8 mouse cellular contexts compared by ENCODE assay signal in the genomic region with DNA sequence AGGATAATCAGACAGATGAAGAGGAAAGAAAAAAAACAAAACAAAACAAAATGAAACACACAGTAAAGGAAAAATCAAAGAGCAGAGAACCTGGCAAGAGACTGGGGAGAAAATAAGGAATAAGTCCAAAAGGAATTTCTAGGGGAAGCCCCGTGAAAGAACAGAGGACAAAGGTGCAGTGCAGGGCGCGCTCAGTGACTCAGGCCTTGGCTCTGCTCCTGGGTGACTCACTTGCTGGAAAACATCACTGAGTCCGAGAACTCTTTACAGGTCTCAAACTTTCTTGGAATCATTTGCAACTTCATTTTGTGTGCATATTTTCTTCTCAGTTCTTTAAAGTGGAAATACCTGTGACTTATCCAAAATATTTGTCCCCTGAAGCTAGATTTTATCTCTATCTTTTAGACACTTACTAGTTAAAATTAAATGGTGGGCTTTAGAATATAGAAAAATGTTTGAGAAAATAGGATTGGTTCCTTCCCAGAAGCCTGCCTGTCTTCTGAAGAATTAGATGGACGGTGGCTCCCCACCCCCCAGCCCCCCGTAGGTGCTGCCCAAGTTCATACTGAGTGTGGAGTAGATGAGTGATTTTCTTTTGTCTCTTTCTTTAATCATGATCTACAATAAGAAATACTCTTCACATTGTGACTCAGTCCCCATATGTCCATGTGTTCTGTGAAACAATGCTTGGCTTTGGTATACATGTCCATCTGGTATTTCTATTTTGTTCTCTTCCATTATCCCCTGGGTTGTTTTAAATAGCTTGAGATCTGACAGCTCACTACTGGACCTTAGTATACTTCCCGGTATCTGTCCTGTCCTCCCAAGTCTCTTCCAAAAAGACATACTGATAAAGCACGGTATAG.
A peak's percentile ranks its signal among the peaks of the same experiment; 100 is the strongest.
DNase-seq lines count a peak whose midpoint lies in the region; ATAC-seq and TF ChIP-seq lines count a peak whose summit lies in the region.

No protein-coding gene starts in this region.

- no peaks in the 10 kb centered on the region for H3K4me1 ChIP-seq in liver, embryonic 16.5 days (ENCODE audit: control insufficient read depth, low read depth, low read length)
- H3K4me1 ChIP-seq in liver, embryonic 11.5 days (replicated peaks; ENCODE audit: control insufficient read depth, insufficient read depth, low read length) = no peaks in the 10 kb centered on the region
- H3K4me1 ChIP-seq in hindbrain, embryonic 16.5 days (ENCODE audit: control insufficient read depth, insufficient read depth, low read depth, low read length) = peaks cover 7% of the 10 kb centered on the region
- peaks cover 18% of the 10 kb centered on the region for H3K4me1 ChIP-seq in midbrain, embryonic 11.5 days (ENCODE audit: control insufficient read depth, insufficient read depth, low read length)

- H3K36me3 ChIP-seq in liver, embryonic 16.5 days (ENCODE audit: control insufficient read depth, insufficient read depth) = no peaks in the 10 kb centered on the region
- H3K36me3 ChIP-seq in liver, embryonic 11.5 days (ENCODE audit: control insufficient read depth, insufficient read depth, low read length) = no peaks in the 10 kb centered on the region
- H3K36me3 ChIP-seq in hindbrain, embryonic 16.5 days (ENCODE audit: control insufficient read depth, insufficient read depth, low read length) = no peaks in the 10 kb centered on the region
- H3K36me3 ChIP-seq in midbrain, embryonic 11.5 days (ENCODE audit: control insufficient read depth, insufficient read depth, low read length) = no peaks in the 10 kb centered on the region

- no peak overlapping the region for H3K9ac ChIP-seq in liver, embryonic 16.5 days (ENCODE audit: low read depth, low read length)
- no peak overlapping the region for H3K9ac ChIP-seq in liver, embryonic 11.5 days (ENCODE audit: low read depth, low read length)
- no peak overlapping the region for H3K9ac ChIP-seq in hindbrain, embryonic 16.5 days (ENCODE audit: low read depth, low read length)
- H3K9ac ChIP-seq in midbrain, embryonic 11.5 days (ENCODE audit: low read length) = no peak overlapping the region

- no peak overlapping the region for H3K4me3 ChIP-seq in liver, embryonic 16.5 days (ENCODE audit: low read depth, low read length)
- no peak overlapping the region for H3K4me3 ChIP-seq in liver, embryonic 11.5 days (ENCODE audit: low read depth, low read length)
- H3K4me3 ChIP-seq in hindbrain, embryonic 16.5 days (ENCODE audit: low read length) = no peak overlapping the region
- H3K4me3 ChIP-seq in midbrain, embryonic 11.5 days (ENCODE audit: low read depth, low read length) = no peak overlapping the region

- H3K4me2 ChIP-seq in liver, embryonic 16.5 days (ENCODE audit: low read depth, low read length) = 0 out of 2 replicates have a peak overlapping the region, but pooled peaks have one; percentile 6
- H3K4me2 ChIP-seq in liver, embryonic 11.5 days = no peak overlapping the region
- H3K4me2 ChIP-seq in hindbrain, embryonic 16.5 days (ENCODE audit: low read length) = no peak overlapping the region
- no peak overlapping the region for H3K4me2 ChIP-seq in midbrain, embryonic 11.5 days

- H3K27me3 ChIP-seq in liver, embryonic 16.5 days (ENCODE audit: control insufficient read depth, insufficient read depth, low read depth, low read length) = no peaks in the 10 kb centered on the region
- H3K27me3 ChIP-seq in liver, embryonic 11.5 days (replicated peaks; ENCODE audit: control insufficient read depth, insufficient read depth, low read length) = no peaks in the 10 kb centered on the region
- H3K27me3 ChIP-seq in hindbrain, embryonic 16.5 days (replicated peaks; ENCODE audit: control insufficient read depth, insufficient read depth, low read length) = no peaks in the 10 kb centered on the region
- no peaks in the 10 kb centered on the region for H3K27me3 ChIP-seq in midbrain, embryonic 11.5 days (ENCODE audit: control insufficient read depth, insufficient read depth, low read length)

- intact Hi-C loops in gastrocnemius, postnatal 14 days (cut with DNase I; ENCODE audit: low total_unique reads) = no loop called here

- WGBS in liver, embryonic 16.5 days (ENCODE audit: insufficient replicate concordance) = 46% methylated on average over 8 of the region's 8 CpGs
- 61% methylated on average over 8 of the region's 8 CpGs for WGBS in liver, embryonic 11.5 days
- 35% methylated on average over 8 of the region's 8 CpGs for WGBS in hindbrain, embryonic 16.5 days
- 64% methylated on average over 8 of the region's 8 CpGs for WGBS in midbrain, embryonic 11.5 days

- no peak for DNase-seq in liver, embryonic 11.5 days (ENCODE audit: low spot score)
- DNase-seq in brain, embryonic 14.5 days (ENCODE audit: low read depth) = peak; percentile 83
- peak; percentile 57 for DNase-seq in gastrocnemius, postnatal 14 days
- DNase-seq in midbrain, embryonic 11.5 days (ENCODE audit: low spot score, missing footprints) = no peak
- no peak for DNase-seq in thymus, postnatal 10 days (ENCODE audit: low spot score in 2 of 2)
- DNase-seq in embryo, embryonic 9.5 days (ENCODE audit: extremely low spot score) = no peak

- TF ChIP-seq CTCF in brain, embryonic 14.5 days (IDR thresholded peaks at IDR 0.05; ENCODE audit: borderline replicate concordance, extremely low read depth, insufficient read depth, insufficient read length) = no peak

- TF ChIP-seq POLR2A in brain, embryonic 14.5 days (IDR thresholded peaks at IDR 0.05; ENCODE audit: borderline replicate concordance, extremely low read depth, insufficient read depth, insufficient read length, poor library complexity, severe bottlenecking) = no peak

- no peaks in the 10 kb centered on the region for H3K9me3 ChIP-seq in liver, embryonic 16.5 days (replicated peaks; ENCODE audit: control insufficient read depth, low read length)
- H3K9me3 ChIP-seq in liver, embryonic 11.5 days (ENCODE audit: control insufficient read depth, low read length) = no peaks in the 10 kb centered on the region
- H3K9me3 ChIP-seq in hindbrain, embryonic 16.5 days (ENCODE audit: control insufficient read depth, low read length) = no peaks in the 10 kb centered on the region
- no peaks in the 10 kb centered on the region for H3K9me3 ChIP-seq in midbrain, embryonic 11.5 days (ENCODE audit: control insufficient read depth, low read length)

- H3K27ac ChIP-seq in liver, embryonic 16.5 days (ENCODE audit: low read length) = no peak overlapping the region
- no peak overlapping the region for H3K27ac ChIP-seq in liver, embryonic 11.5 days (ENCODE audit: low read depth, low read length)
- H3K27ac ChIP-seq in hindbrain, embryonic 16.5 days (ENCODE audit: low read depth, low read length) = peak overlapping the region; percentile 60
- peak overlapping the region; percentile 1; the same call in 1 of the 2 replicates for H3K27ac ChIP-seq in midbrain, embryonic 11.5 days (ENCODE audit: low read depth, low read length)

- ATAC-seq in liver, embryonic 16.5 days (ENCODE audit: low read depth) = no peak
- ATAC-seq in liver, embryonic 11.5 days (replicated peaks; ENCODE audit: low FRiP score) = no peak
- peak; percentile 28 for ATAC-seq in hindbrain, embryonic 16.5 days
- ATAC-seq in midbrain, embryonic 11.5 days (ENCODE audit: low FRiP score) = peak; percentile 30; the same call in 1 of the 2 replicates

Comparison
In these comparisons a context has a peak if more than half of its experiments do, and no peak if none do; other contexts are left out.
1. ATAC-seq: peak in hindbrain, embryonic 16.5 days (single experiment) and midbrain, embryonic 11.5 days (single experiment); none in liver, embryonic 16.5 days (single experiment) and liver, embryonic 11.5 days (single experiment).
2. H3K27ac ChIP-seq: peak in hindbrain, embryonic 16.5 days (single experiment) and midbrain, embryonic 11.5 days (single experiment); none in liver, embryonic 16.5 days (single experiment) and liver, embryonic 11.5 days (single experiment).
3. DNase-seq: peak in brain, embryonic 14.5 days (single experiment) and gastrocnemius, postnatal 14 days (single experiment); none in liver, embryonic 11.5 days (single experiment), midbrain, embryonic 11.5 days (single experiment), thymus, postnatal 10 days (0 of 2) and embryo, embryonic 9.5 days (single experiment).